Comparison of ENCODE assay signal across 8 mouse cellular contexts in the genomic region with DNA sequence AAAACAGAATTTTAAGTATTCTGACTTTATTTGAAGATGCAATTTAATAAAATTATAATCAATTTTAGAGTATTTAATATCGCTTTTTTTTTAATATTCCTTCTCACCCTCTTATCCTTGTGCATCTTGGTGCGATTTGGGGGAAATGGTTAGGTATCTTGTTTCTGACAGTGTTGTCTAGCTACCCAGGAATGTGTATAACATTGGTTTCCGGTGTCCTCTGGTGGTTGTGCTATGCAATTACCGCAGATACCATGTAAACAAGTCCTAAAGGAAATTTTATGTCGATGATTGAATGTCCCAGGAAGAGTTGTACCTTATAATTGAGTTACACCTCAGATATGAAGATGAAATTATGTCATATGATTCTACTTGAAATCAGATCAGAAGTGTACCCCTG.
DNase-seq lines count a peak whose midpoint lies in the region; ATAC-seq lines count a peak whose summit lies in the region.

No protein-coding gene starts in this region.

- no peaks in the 10 kb centered on the region for H3K9me3 ChIP-seq in forebrain, embryonic 16.5 days (ENCODE audit: control insufficient read depth, low read length)

- no peaks in the 10 kb centered on the region for H3K4me1 ChIP-seq in forebrain, embryonic 16.5 days (replicated peaks; ENCODE audit: control insufficient read depth, insufficient read depth, low read length)

- H3K4me3 ChIP-seq in forebrain, embryonic 16.5 days (replicated peaks; ENCODE audit: low read length) = no peak overlapping the region

- H3K9ac ChIP-seq in forebrain, embryonic 16.5 days (replicated peaks; ENCODE audit: low read depth, low read length) = no peak overlapping the region

- 32% methylated on average over 5 of the region's 5 CpGs for WGBS in forebrain, embryonic 16.5 days

- no peak overlapping the region for H3K4me2 ChIP-seq in forebrain, embryonic 16.5 days (ENCODE audit: low read length)

- H3K36me3 ChIP-seq in forebrain, embryonic 16.5 days (ENCODE audit: control insufficient read depth, insufficient read depth) = no peaks in the 10 kb centered on the region

- no peak overlapping the region for H3K27ac ChIP-seq in forebrain, embryonic 16.5 days (ENCODE audit: low read length)

- H3K27me3 ChIP-seq in forebrain, embryonic 16.5 days (replicated peaks; ENCODE audit: control insufficient read depth, insufficient read depth, low read length) = no peaks in the 10 kb centered on the region

- peak; percentile 86 for ATAC-seq in cerebellum, adult (ENCODE audit: insufficient number of reproducible peaks, low FRiP score, low TSS enrichment)
- peak; percentile 76 for ATAC-seq in forebrain, embryonic 16.5 days

- peak; percentile 24 for DNase-seq in heart, postnatal 4 days
- DNase-seq in heart, adult 9 months (ENCODE audit: low spot score in 2 of 2) = no peak
- peak; percentile 33 for DNase-seq in A20 (ENCODE audit: low read depth, low spot score)
- peak; percentile 75 for DNase-seq in retina, embryonic 14.5 days (ENCODE audit: low spot score)
- DNase-seq in spleen, postnatal 36 days (ENCODE audit: low spot score in 2 of 2) = no peak
- no peak for DNase-seq in urinary bladder, adult 18-20 months (ENCODE audit: low spot score in 2 of 2)

Comparison
In these comparisons a context has a peak if more than half of its experiments do, and no peak if none do; other contexts are left out.
1. DNase-seq: peak in heart, postnatal 4 days (single experiment), A20 (single experiment) and retina, embryonic 14.5 days (single experiment); none in heart, adult 9 months (0 of 2), spleen, postnatal 36 days (0 of 2) and urinary bladder, adult 18-20 months (0 of 2).